Mouse (Mus musculus) heart, embryonic 11.5 days (tissue): Measurements from ENCODE around the gene Cox14. TPM values are rescaled to one million over a fixed set of nuclear protein-coding genes. Genes with fewer than 3 reads are reported as not detected.
"Not testable (repeated sequence)": the region's sequence is repeated elsewhere in the genome, so short reads cannot be mapped to it uniquely, and the experiment has no call there.

ENCODE experiments used
- ATAC-seq: fragments of 200-750 bp; cut with Nextera tagmentation; replicated peaks from 2 replicates; pipeline ENCODE4 v1.8.0; 2017; ENCODE audit warnings: moderate library complexity; ENCODE audit not compliant: insufficient number of reproducible peaks, low FRiP score, low TSS enrichment
- H3K27ac ChIP-seq: fragments of 300-500 bp; sonication (generic); 2 replicates; pipeline ENCODE4 v1.5.1; 2014; ENCODE audit warnings: mild to moderate bottlenecking, low read depth, low read length
- H3K27me3 ChIP-seq: fragments of 300-500 bp; sonication (generic); 2 replicates; pipeline ENCODE4 v1.6.1; 2014; ENCODE audit warnings: mild to moderate bottlenecking, low read length, mixed read lengths; ENCODE audit not compliant: control insufficient read depth, insufficient read depth
- H3K36me3 ChIP-seq: fragments of 300-500 bp; sonication (generic); 2 replicates; pipeline ENCODE4 v1.6.1; 2014; ENCODE audit warnings: mild to moderate bottlenecking, low read length, moderate library complexity, mixed read lengths; ENCODE audit not compliant: control insufficient read depth, insufficient read depth
- H3K4me1 ChIP-seq: fragments of 300-500 bp; sonication (generic); 2 replicates; pipeline ENCODE4 v1.6.1; 2014; ENCODE audit warnings: low read length; ENCODE audit not compliant: control insufficient read depth, insufficient read depth
- H3K4me2 ChIP-seq: fragments of 300-500 bp; sonication (generic); 2 replicates; pipeline ENCODE4 v1.6.1; 2014; ENCODE audit warnings: mild to moderate bottlenecking, moderate library complexity
- H3K4me3 ChIP-seq: fragments of 300-500 bp; sonication (generic); 2 replicates; pipeline ENCODE4 v1.5.1; 2014; ENCODE audit warnings: low read depth, low read length
- H3K9ac ChIP-seq: fragments of 300-500 bp; sonication (generic); 2 replicates; pipeline ENCODE4 v1.6.1; 2014; ENCODE audit warnings: mild to moderate bottlenecking, low read depth, low read length, moderate library complexity
- H3K9me3 ChIP-seq: fragments of 300-500 bp; sonication (generic); replicated peaks from 2 replicates; pipeline ENCODE4 v1.6.1; 2016; ENCODE audit warnings: low read length; ENCODE audit not compliant: control insufficient read depth
- WGBS: fragments of 180-500 bp; shearing (Covaris S2); extraction: QIAGEN DNeasy Blood & Tissue Kit; methylation state at CpG from one replicate; pipeline ENCODE4 v1.1.7; 2014; ENCODE audit not compliant: insufficient replicate concordance; 5-methylcytosine and 5-hydroxymethylcytosine counted together
- polyA plus RNA-seq: library from polyadenylated mRNA; unstranded; fragments of >200 nt; fragmentation: Nextera tagmentation; extraction: Ambion mirVana; gene quantifications from 2 replicates; pipeline ENCODE4 v1.2.1, GENCODE M21; 2014

The Cox14 gene
- polyA plus RNA-seq, 1 experiment from 2014 or later, result 176 TPM

GRCm38 (mm10) chr15:99726549-99726948 is 1.1 kb downstream of the Cox14 start:
- 76% methylated on average over 2 of the region's 2 CpGs for WGBS
- no peak overlapping the region for H3K27ac ChIP-seq
- H3K4me3 ChIP-seq, result peak overlapping the region; percentile 94

GRCm38 (mm10) chr15:99727039-99727438 is 1.6 kb downstream of the Cox14 start:
- Histone ChIP-seq H3K36me3 (peaks cover 16% of the 10 kb centered on the region), H3K4me1 (peaks cover 26% of the 10 kb centered on the region)
- not testable (repeated sequence) for H3K27me3 ChIP-seq, H3K9me3 ChIP-seq, H3K9ac ChIP-seq, H3K4me2 ChIP-seq, H3K27ac ChIP-seq, H3K4me3 ChIP-seq, ATAC-seq
- 88% methylated on average over 4 of the region's 5 CpGs for WGBS

More at GRCm38 (mm10) chr15:99726549-99726948, 1.1 kb downstream of the Cox14 start:
- Histone ChIP-seq H3K9ac (peak overlapping the region; percentile 93), H3K27me3 (no peaks in the 10 kb centered on the region), H3K4me2 (peak overlapping the region; percentile 83), H3K36me3 (peaks cover 16% of the 10 kb centered on the region), H3K9me3 (no peaks in the 10 kb centered on the region; the same call in 1 of the 2 replicates), H3K4me1 (peaks cover 26% of the 10 kb centered on the region)
- ATAC-seq, result no peak

GRCm38 (mm10) chr15:99727525-99727924 is 2.1 kb downstream of the Cox14 start:
- no peak for ATAC-seq
- H3K4me2 ChIP-seq, result no peak overlapping the region
- H3K27ac ChIP-seq, result no peak overlapping the region
- H3K36me3 ChIP-seq, result peaks cover 16% of the 10 kb centered on the region
- H3K9ac ChIP-seq, result no peak overlapping the region
- H3K4me3 ChIP-seq, result no peak overlapping the region
- 94% methylated on average over 12 of the region's 12 CpGs for WGBS
- H3K4me1 ChIP-seq, result peaks cover 23% of the 10 kb centered on the region
- no peaks in the 10 kb centered on the region; the same call in 1 of the 2 replicates for H3K9me3 ChIP-seq
- H3K27me3 ChIP-seq, result no peaks in the 10 kb centered on the region

- Histone ChIP-seq H3K36me3 (peaks cover 19% of the 10 kb centered on the region), H3K27ac (no peak overlapping the region), H3K4me2 (no peak overlapping the region), H3K4me1 (peaks cover 16% of the 10 kb centered on the region), H3K9me3 (no peaks in the 10 kb centered on the region; the same call in 1 of the 2 replicates), H3K27me3 (no peaks in the 10 kb centered on the region), H3K9ac (no peak overlapping the region), H3K4me3 (no peak overlapping the region)
- 93% methylated on average over 5 of the region's 5 CpGs for WGBS
- no peak for ATAC-seq
Observed at GRCm38 (mm10) chr15:99728211-99728610, 2.8 kb downstream of the Cox14 start.

DNA sequence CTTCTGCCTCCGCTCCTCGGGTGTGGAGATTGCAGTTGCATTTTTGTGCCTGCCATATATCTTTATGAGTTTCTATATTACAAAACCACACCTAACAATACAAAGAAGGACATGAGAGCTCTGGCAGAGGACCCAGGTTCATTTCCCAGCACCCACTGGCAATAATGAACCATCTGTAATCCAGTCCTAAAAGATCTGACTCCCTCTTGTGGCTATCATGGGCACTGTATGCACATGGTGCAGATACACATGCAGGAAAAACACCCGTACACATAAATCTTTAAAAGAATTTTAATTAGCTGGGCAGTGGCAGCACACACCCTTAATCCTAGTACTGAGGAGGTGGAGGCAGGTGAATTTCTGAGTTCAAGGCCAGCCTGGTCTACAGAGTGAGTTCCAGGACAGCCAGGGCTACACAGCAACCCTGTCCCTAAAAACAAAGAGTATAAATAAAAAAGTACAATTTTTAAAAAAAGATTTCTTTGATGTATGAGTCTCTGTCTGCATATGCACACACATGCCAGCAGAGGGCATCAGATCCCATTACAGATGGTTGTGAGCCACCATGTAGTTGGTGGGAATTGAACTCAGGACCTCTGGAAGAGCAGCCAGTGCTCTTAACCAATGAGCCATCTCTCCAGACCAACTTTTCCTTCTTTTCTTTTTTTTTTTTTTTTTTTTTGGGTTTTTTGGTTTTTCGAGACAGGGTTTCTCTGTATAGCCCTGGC is 3.8 kb downstream of the Cox14 start:
- 93% methylated on average over 3 of the region's 4 CpGs for WGBS
- H3K27me3 ChIP-seq, result no peaks in the 10 kb centered on the region
- ATAC-seq, result no peak
- H3K27ac ChIP-seq, result no peak overlapping the region
- H3K4me3 ChIP-seq, result no peak overlapping the region
- H3K9me3 ChIP-seq, result no peaks in the 10 kb centered on the region; the same call in 1 of the 2 replicates
- H3K4me1 ChIP-seq, result peaks cover 6% of the 10 kb centered on the region
- peaks cover 19% of the 10 kb centered on the region for H3K36me3 ChIP-seq
- no peak overlapping the region for H3K9ac ChIP-seq
- H3K4me2 ChIP-seq, result no peak overlapping the region

GRCm38 (mm10) chr15:99731167-99731566 is 5.7 kb downstream of the Cox14 start:
- WGBS, result 87% methylated on average over 2 of the region's 2 CpGs
- no peak for ATAC-seq
- H3K4me3 ChIP-seq, result no peak overlapping the region
- H3K4me1 ChIP-seq, result peaks cover 4% of the 10 kb centered on the region
- H3K27ac ChIP-seq, result no peak overlapping the region
- H3K9ac ChIP-seq, result no peak overlapping the region
- no peaks in the 10 kb centered on the region; the same call in 1 of the 2 replicates for H3K9me3 ChIP-seq
- H3K27me3 ChIP-seq, result no peaks in the 10 kb centered on the region
- no peak overlapping the region for H3K4me2 ChIP-seq
- peaks cover 19% of the 10 kb centered on the region for H3K36me3 ChIP-seq

DNA sequence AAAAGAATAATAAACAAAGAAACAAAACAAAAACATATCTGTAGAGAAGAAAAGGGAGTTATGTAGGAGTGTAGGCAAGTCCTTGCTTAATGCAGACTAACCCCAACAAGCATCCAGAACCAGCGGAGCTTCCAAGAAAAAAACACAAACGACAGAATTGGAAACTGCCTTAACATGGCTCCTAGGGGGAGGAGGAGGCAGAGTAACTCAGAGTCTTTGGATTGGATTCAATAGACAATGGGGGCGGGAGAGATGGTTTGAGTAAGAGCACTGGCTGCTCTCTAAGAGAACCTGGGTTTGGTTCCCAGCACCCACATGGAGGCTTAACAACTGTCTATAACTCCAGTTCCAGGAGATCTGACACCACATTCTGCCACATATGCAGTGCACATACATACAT is 6.3 kb downstream of the Cox14 start:
- Histone ChIP-seq H3K36me3 (peaks cover 19% of the 10 kb centered on the region), H3K27me3 (no peaks in the 10 kb centered on the region), H3K9ac (no peak overlapping the region), H3K4me1 (peaks cover 1% of the 10 kb centered on the region), H3K27ac (no peak overlapping the region), H3K4me2 (no peak overlapping the region), H3K4me3 (no peak overlapping the region), H3K9me3 (no peaks in the 10 kb centered on the region; the same call in 1 of the 2 replicates)
- 88% methylated on average over 3 of the region's 3 CpGs for WGBS
- ATAC-seq, result no peak

DNA sequence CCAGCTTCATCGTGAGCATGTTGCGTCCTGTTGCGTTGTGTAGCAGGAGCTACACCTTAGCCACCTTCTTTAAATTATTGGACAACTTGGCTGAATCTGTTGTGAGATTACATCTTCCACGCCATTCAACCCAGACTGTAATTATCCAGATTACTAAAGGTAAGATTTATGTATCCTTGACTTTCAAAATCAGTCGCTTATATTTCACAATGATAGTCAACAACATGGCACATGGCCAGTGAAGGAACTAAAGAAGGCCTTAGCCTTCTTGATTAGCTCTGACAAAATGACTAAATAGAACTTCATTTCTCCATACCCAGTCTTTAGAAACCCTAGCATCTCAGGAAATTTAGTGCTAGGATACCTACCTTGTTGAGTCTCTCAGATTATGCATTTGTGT is 7.8 kb downstream of the Cox14 start:
- no peak overlapping the region for H3K27ac ChIP-seq
- ATAC-seq, result no peak
- H3K9ac ChIP-seq, result no peak overlapping the region
- H3K9me3 ChIP-seq, result no peaks in the 10 kb centered on the region; the same call in 1 of the 2 replicates
- H3K27me3 ChIP-seq, result no peaks in the 10 kb centered on the region
- H3K36me3 ChIP-seq, result peaks cover 15% of the 10 kb centered on the region
- no peaks in the 10 kb centered on the region for H3K4me1 ChIP-seq
- H3K4me3 ChIP-seq, result no peak overlapping the region
- WGBS, result 90% methylated on average over 5 of the region's 5 CpGs
- no peak overlapping the region for H3K4me2 ChIP-seq

DNA sequence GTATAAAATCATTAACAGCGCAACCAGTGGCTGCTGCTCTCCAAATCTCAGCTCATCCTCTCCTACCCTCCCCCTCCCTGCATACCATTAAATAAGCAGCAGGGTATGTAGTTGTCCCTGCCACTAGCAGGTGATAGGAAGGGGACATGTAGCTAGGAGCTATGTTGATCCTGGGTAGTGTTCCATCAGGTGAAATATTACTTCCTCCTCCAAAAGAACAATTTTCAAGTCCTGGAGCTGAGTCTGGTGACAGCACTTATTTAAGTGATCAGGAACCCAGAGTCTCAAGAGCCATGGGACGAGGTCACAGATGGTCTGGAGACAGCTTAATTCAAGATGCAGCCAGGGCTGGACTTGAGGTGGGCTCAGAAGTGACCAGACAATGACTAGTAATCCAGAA is 10.2 kb downstream of the Cox14 start:
- H3K4me1 ChIP-seq, result no peaks in the 10 kb centered on the region
- H3K36me3 ChIP-seq, result peaks cover 15% of the 10 kb centered on the region
- H3K4me2 ChIP-seq, result no peak overlapping the region
- no peak overlapping the region for H3K9ac ChIP-seq
- H3K27ac ChIP-seq, result no peak overlapping the region
- no peak overlapping the region for H3K4me3 ChIP-seq
- no peaks in the 10 kb centered on the region for H3K27me3 ChIP-seq
- ATAC-seq, result no peak
- no peaks in the 10 kb centered on the region for H3K9me3 ChIP-seq
- 89% methylated on average over 2 of the region's 2 CpGs for WGBS
